In the genomic region with DNA sequence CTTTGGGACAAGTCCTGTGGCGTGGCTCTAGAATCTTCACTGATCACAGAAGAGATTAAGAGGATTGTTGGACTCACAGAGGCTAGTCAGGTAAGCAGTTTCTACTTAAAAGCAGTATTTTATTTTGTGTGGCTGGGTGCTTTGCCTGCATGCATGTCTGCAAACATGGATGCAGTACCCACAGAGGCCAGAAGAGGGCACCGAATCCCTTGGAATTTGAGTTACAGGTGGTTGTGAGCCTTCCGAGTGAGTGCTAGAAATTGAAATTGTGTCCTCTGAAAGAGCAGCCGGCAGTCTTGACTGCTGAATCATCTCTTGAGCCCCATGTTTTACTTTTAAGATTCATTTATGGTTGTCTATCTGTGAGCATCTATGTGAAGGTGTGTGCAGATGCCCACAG, we compare ENCODE assay signal across 9 mouse cellular contexts. TPM values are rescaled to one million over a fixed set of nuclear protein-coding genes. Genes with fewer than 3 reads are reported as not detected.
DNase-seq lines count a peak whose midpoint lies in the region; ATAC-seq lines count a peak whose summit lies in the region.
"Had no signal": no experiment of that assay in that cellular context is flagged by ENCODE, and none has a peak within 500 bp of the region (broad histone marks: within the 10 kb centered on the region; RNA-seq: fewer than 3 reads in every experiment).

No protein-coding gene starts in this region.

- H3K36me3 ChIP-seq in midbrain, embryonic 14.5 days (ENCODE audit: control insufficient read depth, insufficient read depth, low read length): no peaks in the 10 kb centered on the region
- no peaks in the 10 kb centered on the region for H3K36me3 ChIP-seq in midbrain, embryonic 15.5 days (replicated peaks)
- peaks cover 20% of the 10 kb centered on the region for H3K36me3 ChIP-seq in splenic B cell, adult 2 months (ENCODE audit: control insufficient read depth, insufficient read depth, low read length, poor library complexity, severe bottlenecking)

- H3K4me3 ChIP-seq in midbrain, embryonic 14.5 days (replicated peaks; ENCODE audit: low read depth, low read length): no peak overlapping the region
- no peak overlapping the region for H3K4me3 ChIP-seq in midbrain, embryonic 15.5 days
- H3K4me3 ChIP-seq: myocyte had no signal

- no peaks in the 10 kb centered on the region for H3K27me3 ChIP-seq in midbrain, embryonic 14.5 days (ENCODE audit: control insufficient read depth, insufficient read depth, low read length)
- no peaks in the 10 kb centered on the region for H3K27me3 ChIP-seq in midbrain, embryonic 15.5 days (replicated peaks)
- H3K27me3 ChIP-seq in splenic B cell, adult 2 months (ENCODE audit: control insufficient read depth, insufficient read depth, low read length, poor library complexity, severe bottlenecking): no peaks in the 10 kb centered on the region; the same call in 1 of the 2 replicates

- ATAC-seq in cerebellum, adult (ENCODE audit: insufficient number of reproducible peaks, low FRiP score, low TSS enrichment): no peak
- no peak for ATAC-seq in midbrain, embryonic 14.5 days (ENCODE audit: low FRiP score, low TSS enrichment)
- no peak for ATAC-seq in midbrain, embryonic 15.5 days (replicated peaks)

- H3K4me2 ChIP-seq in midbrain, embryonic 14.5 days (ENCODE audit: low read length): no peak overlapping the region
- H3K4me2 ChIP-seq in midbrain, embryonic 15.5 days: no peak overlapping the region

- no peak overlapping the region for H3K27ac ChIP-seq in midbrain, embryonic 14.5 days (replicated peaks; ENCODE audit: low read depth, low read length)
- H3K27ac ChIP-seq in midbrain, embryonic 15.5 days: no peak overlapping the region

- no peak overlapping the region for H3K9ac ChIP-seq in midbrain, embryonic 14.5 days (replicated peaks; ENCODE audit: low read length)
- no peak overlapping the region for H3K9ac ChIP-seq in midbrain, embryonic 15.5 days

- H3K4me1 ChIP-seq in midbrain, embryonic 14.5 days (ENCODE audit: control insufficient read depth, insufficient read depth, low read length): no peaks in the 10 kb centered on the region
- H3K4me1 ChIP-seq in midbrain, embryonic 15.5 days: no peaks in the 10 kb centered on the region

- 54% methylated on average over 4 of the region's 4 CpGs for WGBS in midbrain, embryonic 14.5 days
- 56% methylated on average over 4 of the region's 4 CpGs for WGBS in midbrain, embryonic 15.5 days

- peak; percentile 31 for DNase-seq in cerebellum, adult 9-10 months
- peak; percentile 45 for DNase-seq in midbrain, embryonic 14.5 days
- peak; percentile 61 for DNase-seq in c-Kit-negative CD71-positive TER-119-positive erythroid progenitor cells, embryonic 14.5 days (ENCODE audit: low read depth, low spot score)
- DNase-seq in heart, postnatal 4 days: peak; percentile 78
- peak; percentile 85 for DNase-seq in lung, postnatal 36 days
- peak; percentile 79 for DNase-seq in splenic B cell, adult 2 months (ENCODE audit: low read depth, low spot score)

- H3K9me3 ChIP-seq in midbrain, embryonic 14.5 days (ENCODE audit: control insufficient read depth, low read length): no peaks in the 10 kb centered on the region
- H3K9me3 ChIP-seq in midbrain, embryonic 15.5 days: no peaks in the 10 kb centered on the region

RNA-seq across cellular contexts. Expression of a gene that starts 18.3 kb away (rescaled TPM):
- polyA plus RNA-seq in midbrain, embryonic 14.5 days (2014; fragmentation: Nextera tagmentation; extraction: Ambion mirVana): 1.6 and 2.4 TPM in 2 replicates
- polyA plus RNA-seq in midbrain, embryonic 15.5 days (2015; fragmentation: Nextera tagmentation; extraction: Ambion mirVana): 2.9 and 3.1 TPM in 2 replicates
- 1 to 10 TPM; 2.7 to 2.8 TPM for total RNA-seq in heart, postnatal 4 days (2021)
- polyA plus RNA-seq: myocyte had no signal

Comparison
In these comparisons a context has a peak if more than half of its experiments do, and no peak if none do; other contexts are left out.
1. DNase-seq: peak in every context shown above with its lines; median percentile 85 in lung, postnatal 36 days; 79 in splenic B cell, adult 2 months; 78 in heart, postnatal 4 days; 61 in c-Kit-negative CD71-positive TER-119-positive erythroid progenitor cells, embryonic 14.5 days; 45 in midbrain, embryonic 14.5 days; 31 in cerebellum, adult 9-10 months.